Comparison of ENCODE assay signal across 17 mouse cellular contexts in the genomic region with DNA sequence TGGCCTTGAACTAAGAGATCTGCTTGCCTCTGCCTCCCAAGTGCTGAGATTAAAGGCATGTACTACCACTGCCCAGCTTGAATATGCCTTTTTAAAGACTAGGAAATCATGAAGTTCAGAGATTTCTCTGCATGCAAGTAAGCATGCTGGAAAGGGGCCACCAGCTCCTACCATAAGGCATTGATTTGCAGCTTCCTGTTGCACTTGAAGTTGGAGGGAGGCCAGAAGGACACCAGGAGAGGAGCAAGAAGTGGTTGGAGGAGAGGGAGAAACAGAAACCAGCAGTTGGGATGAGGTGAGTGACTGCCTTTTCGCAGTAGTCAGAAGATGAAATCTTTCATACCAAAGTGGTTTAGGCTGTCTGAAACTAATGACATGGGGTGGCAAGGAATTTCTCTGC.
A peak's percentile ranks its signal among the peaks of the same experiment; 100 is the strongest.
DNase-seq lines count a peak whose midpoint lies in the region; ATAC-seq and TF ChIP-seq lines count a peak whose summit lies in the region.
"Had no signal": no experiment of that assay in that cellular context is flagged by ENCODE, and none has a peak within 500 bp of the region (broad histone marks: within the 10 kb centered on the region; RNA-seq: fewer than 3 reads in every experiment).

No protein-coding gene starts in this region.

- no peak overlapping the region for H3K9ac ChIP-seq in kidney, embryonic 16.5 days (replicated peaks; ENCODE audit: low read length)
- H3K9ac ChIP-seq: forebrain, embryonic 12.5 days; liver, embryonic 12.5 days had no signal

- no peak overlapping the region for H3K4me2 ChIP-seq in kidney, embryonic 16.5 days (replicated peaks; ENCODE audit: low read depth, low read length)
- H3K4me2 ChIP-seq in myocyte (ENCODE audit: low read depth) = peak overlapping the region; percentile 13
- H3K4me2 ChIP-seq: forebrain, embryonic 12.5 days; liver, embryonic 12.5 days had no signal

- no peaks in the 10 kb centered on the region for H3K4me1 ChIP-seq in kidney, embryonic 16.5 days (ENCODE audit: insufficient read depth, low read length)
- no peaks in the 10 kb centered on the region for H3K4me1 ChIP-seq in embryonic facial prominence, embryonic 10.5 days
- H3K4me1 ChIP-seq: forebrain, embryonic 12.5 days; liver, embryonic 12.5 days; midbrain, embryonic 10.5 days had no signal

- TF ChIP-seq POLR2A in myocyte (IDR thresholded peaks at IDR 0.05; ENCODE audit: insufficient read length, low read depth) = no peak

- no peaks in the 10 kb centered on the region for H3K9me3 ChIP-seq in kidney, embryonic 16.5 days (ENCODE audit: low read length)
- H3K9me3 ChIP-seq in embryonic facial prominence, embryonic 10.5 days = no peaks in the 10 kb centered on the region
- H3K9me3 ChIP-seq: forebrain, embryonic 12.5 days; liver, embryonic 12.5 days; midbrain, embryonic 10.5 days had no signal

- ATAC-seq in kidney, embryonic 16.5 days (ENCODE audit: low FRiP score, low TSS enrichment) = no peak
- no peak for ATAC-seq in granulocyte monocyte progenitor cell, adult 5-6 weeks (replicated peaks; ENCODE audit: poor library complexity, severe bottlenecking)
- ATAC-seq: hindbrain, embryonic 16.5 days; liver, embryonic 12.5 days had no signal

- H3K79me2 ChIP-seq in myocyte (ENCODE audit: control insufficient read depth, insufficient read depth) = no peaks in the 10 kb centered on the region

- H3K36me3 ChIP-seq in kidney, embryonic 16.5 days (ENCODE audit: insufficient read depth, low read length) = no peaks in the 10 kb centered on the region
- H3K36me3 ChIP-seq in embryonic facial prominence, embryonic 10.5 days (replicated peaks) = no peaks in the 10 kb centered on the region
- H3K36me3 ChIP-seq in myocyte (ENCODE audit: control insufficient read depth, insufficient read depth) = no peaks in the 10 kb centered on the region
- H3K36me3 ChIP-seq: forebrain, embryonic 12.5 days; liver, embryonic 12.5 days; midbrain, embryonic 10.5 days had no signal

- H3ac ChIP-seq in myocyte (ENCODE audit: control insufficient read depth, insufficient read length) = no peak overlapping the region

- no peak overlapping the region for H3K27ac ChIP-seq in kidney, embryonic 16.5 days (ENCODE audit: low read length)
- no peak overlapping the region for H3K27ac ChIP-seq in embryonic facial prominence, embryonic 10.5 days (replicated peaks)
- H3K27ac ChIP-seq: forebrain, embryonic 12.5 days; heart, adult 2 months; liver, embryonic 12.5 days; macrophage; midbrain, embryonic 10.5 days had no signal

- H3K27me3 ChIP-seq in kidney, embryonic 16.5 days (ENCODE audit: insufficient read depth, low read length) = no peaks in the 10 kb centered on the region
- H3K27me3 ChIP-seq in embryonic facial prominence, embryonic 10.5 days (replicated peaks; ENCODE audit: low read depth, poor library complexity, severe bottlenecking) = no peaks in the 10 kb centered on the region
- no peaks in the 10 kb centered on the region for H3K27me3 ChIP-seq in myocyte (ENCODE audit: control insufficient read depth, insufficient read depth, insufficient read length)
- H3K27me3 ChIP-seq: forebrain, embryonic 12.5 days; liver, embryonic 12.5 days had no signal

- WGBS in kidney, embryonic 16.5 days = 66% methylated on average over 1 of the region's 1 CpGs
- WGBS in embryonic facial prominence, embryonic 10.5 days = 76% methylated on average over 1 of the region's 1 CpGs

- no peak overlapping the region for H3K4me3 ChIP-seq in kidney, embryonic 16.5 days (ENCODE audit: low read length)
- no peak overlapping the region for H3K4me3 ChIP-seq in embryonic facial prominence, embryonic 10.5 days
- H3K4me3 ChIP-seq in myocyte = no peak overlapping the region
- H3K4me3 ChIP-seq: forebrain, embryonic 12.5 days; heart, adult 2 months; liver, embryonic 12.5 days; midbrain, embryonic 10.5 days had no signal

- DNase-seq in cerebellum, postnatal 10 days = peak; percentile 8 to 14
- no peak for DNase-seq in cerebellum, adult 11-12 months
- peak; percentile 28 for DNase-seq in kidney, postnatal 14 days
- peak; percentile 10 for DNase-seq in embryonic facial prominence, embryonic 10.5 days (ENCODE audit: low spot score)
- DNase-seq: cerebellum, adult 9-11 months; heart, adult 2 months; heart, postnatal 36 days; right cerebral cortex, postnatal 4 days; thymus, adult 2 months had no signal

TF ChIP-seq in myocyte, 11 proteins besides CTCF, POLR2A, EP300 and RAD21:
- TF ChIP-seq MYOD1 (IDR thresholded peaks at IDR 0.05; ENCODE audit: control insufficient read depth in 1 of 3, insufficient read length in 2 of 3, low read depth in 2 of 3) (no peak), CEBPB (IDR thresholded peaks at IDR 0.05; ENCODE audit: insufficient read depth, poor library complexity, severe bottlenecking) (no peak), SRF (IDR thresholded peaks at IDR 0.05; ENCODE audit: control insufficient read depth, insufficient read length, low read depth) (no peak), MYOG (IDR thresholded peaks at IDR 0.05; ENCODE audit: control insufficient read depth in 1 of 3, insufficient read depth in 1 of 3, insufficient read length in 2 of 3, low read depth in 2 of 3) (no peak), USF1 (IDR thresholded peaks at IDR 0.05; ENCODE audit: low read depth) (no peak), MAX (IDR thresholded peaks at IDR 0.05; ENCODE audit: low read depth) (no peak), E2F4 (IDR thresholded peaks at IDR 0.05; ENCODE audit: insufficient read depth) (no peak), REST (IDR thresholded peaks at IDR 0.05; ENCODE audit: insufficient read depth, insufficient read length) (no peak), TCF12 (IDR thresholded peaks at IDR 0.05; ENCODE audit: insufficient read depth, poor library complexity, severe bottlenecking) (no peak), TCF3 (IDR thresholded peaks at IDR 0.05; ENCODE audit: insufficient read length, low read depth) (no peak)
